Mouse (Mus musculus): Measurements from ENCODE around the gene 4930548H24Rik.

Gene 4930548H24Rik

GRCm38 (mm10) chr5:31485440-31485839 is at the start of gene 4930548H24Rik:
4930548H24Rik (plus strand) TSS chr5:31485740.
- in situ Hi-C loops (cut with MboI, MseI), result no loop called here

- in situ Hi-C loops (cut with MboI, MseI), result no loop called here
Measured at GRCm38 (mm10) chr5:31451336-31451735, 34.2 kb upstream of the 4930548H24Rik start.

GRCm38 (mm10) chr5:31451878-31452561 is 33.5 kb upstream of the 4930548H24Rik start, which contains the start of gene Zfp512:
Zfp512 (plus strand) TSS chr5:31452431.
- in situ Hi-C loops (cut with MboI, MseI), result no loop called here

- in situ Hi-C loops (cut with MboI, MseI), result no loop called here
Measured at GRCm38 (mm10) chr5:31452562-31452878, 33.0 kb upstream of the 4930548H24Rik start.

- in situ Hi-C loops (cut with MboI, MseI), result no loop called here
Measured at GRCm38 (mm10) chr5:31452886-31453410, 32.6 kb upstream of the 4930548H24Rik start.

- in situ Hi-C loops (cut with MboI, MseI), result no loop called here
Measured at GRCm38 (mm10) chr5:31467798-31468197, 17.7 kb upstream of the 4930548H24Rik start.

- in situ Hi-C loops (cut with MboI, MseI), result no loop called here
Measured at GRCm38 (mm10) chr5:31469711-31470110, 15.8 kb upstream of the 4930548H24Rik start.

- in situ Hi-C loops (cut with MboI, MseI), result no loop called here
Measured at GRCm38 (mm10) chr5:31470334-31470733, 15.2 kb upstream of the 4930548H24Rik start.

GRCm38 (mm10) chr5:31480536-31480935 is 5.0 kb upstream of the 4930548H24Rik start:
- in situ Hi-C loops (cut with MboI, MseI), result no loop called here

- in situ Hi-C loops (cut with MboI, MseI), result no loop called here
Measured at GRCm38 (mm10) chr5:31487889-31488288, 2.3 kb downstream of the 4930548H24Rik start.

- in situ Hi-C loops (cut with MboI, MseI), result no loop called here
Measured at GRCm38 (mm10) chr5:31489116-31489769, 3.7 kb downstream of the 4930548H24Rik start.

GRCm38 (mm10) chr5:31492031-31492430 is 6.5 kb downstream of the 4930548H24Rik start:
- in situ Hi-C loops (cut with MboI, MseI), result no loop called here

GRCm38 (mm10) chr5:31494513-31495297 is 9.2 kb downstream of the 4930548H24Rik start, which contains the start of gene Gpn1:
Gpn1 (plus strand) TSS chr5:31494741.
- in situ Hi-C loops (cut with MboI, MseI), result no loop called here

GRCm38 (mm10) chr5:31504843-31505242 is 19.3 kb downstream of the 4930548H24Rik start:
- in situ Hi-C loops (cut with MboI, MseI), result no loop called here

GRCm38 (mm10) chr5:31512481-31512880 is 26.9 kb downstream of the 4930548H24Rik start:
- in situ Hi-C loops (cut with MboI, MseI), result no loop called here

- in situ Hi-C loops (cut with MboI, MseI), result loop anchor here (10.0 kb wide), 1 partner anchor 336 kb away; the partner anchor contains the start of gene Gtf3c2
Measured at GRCm38 (mm10) chr5:31520556-31520955, 35.0 kb downstream of the 4930548H24Rik start.

GRCm38 (mm10) chr5:31526354-31527116 is 41.0 kb downstream of the 4930548H24Rik start, which contains the start of gene Slc4a1ap:
Slc4a1ap (plus strand) TSS chr5:31526995.
- in situ Hi-C loops (cut with MboI, MseI), result loop anchor here (10.0 kb wide), 1 partner anchor 342 kb away; the partner anchor contains the start of gene Gtf3c2

- in situ Hi-C loops (cut with MboI, MseI), result loop anchor here (10.0 kb wide), 1 partner anchor 342 kb away; the partner anchor contains the start of gene Gtf3c2
Measured at GRCm38 (mm10) chr5:31527117-31527680, 41.7 kb downstream of the 4930548H24Rik start.

GRCm38 (mm10) chr5:31527707-31528106 is 42.2 kb downstream of the 4930548H24Rik start, which contains the start of gene Supt7l:
Supt7l (minus strand) TSS chr5:31527807.
- in situ Hi-C loops (cut with MboI, MseI), result loop anchor here (10.0 kb wide), 1 partner anchor 343 kb away; the partner anchor contains the start of gene Gtf3c2

GRCm38 (mm10) chr5:31528560-31528959 is 43.0 kb downstream of the 4930548H24Rik start:
- in situ Hi-C loops (cut with MboI, MseI), result loop anchor here (10.0 kb wide), 1 partner anchor 344 kb away; the partner anchor contains the start of gene Gtf3c2

All from T-helper 2 cell (primary cell).